Mouse (Mus musculus): Measurements from ENCODE around the gene B4galt5. TPM values are rescaled to one million over a fixed set of nuclear protein-coding genes. Genes with fewer than 3 reads are reported as not detected.

B4galt5 gene
- polyA plus RNA-seq, 1 experiment, result 30.5 TPM

DNA sequence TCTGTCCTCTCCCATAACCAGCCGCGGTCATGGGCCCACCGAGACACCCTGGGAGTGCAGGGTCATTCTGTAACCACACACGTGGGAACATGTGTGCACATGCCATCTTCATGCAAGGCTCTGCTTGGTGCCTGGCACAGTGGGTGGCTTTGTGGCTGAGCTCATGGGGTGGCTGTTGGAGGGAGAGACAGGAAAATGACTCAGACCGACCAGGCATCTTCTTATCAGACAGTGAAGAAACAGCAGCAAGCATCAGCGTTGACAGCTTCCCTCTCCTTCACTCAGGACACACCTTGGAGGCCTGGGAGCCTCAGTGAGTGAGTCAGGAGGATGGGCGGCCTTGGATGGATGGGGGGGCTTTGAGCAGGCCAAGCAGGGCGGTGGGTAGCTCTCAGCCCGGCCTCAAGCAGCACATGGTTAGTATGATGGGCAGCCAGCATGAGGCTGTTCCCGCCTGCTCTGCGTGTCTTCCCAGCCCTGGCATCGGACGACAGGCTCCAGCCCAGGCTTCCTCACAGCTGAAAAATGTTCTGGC is 75.7 kb downstream of the B4galt5 start:
- TF ChIP-seq POLR2A (IDR thresholded peaks at IDR 0.05; ENCODE audit: insufficient read depth, low read length) (no peak), EP300 (IDR thresholded peaks at IDR 0.05; ENCODE audit: insufficient read depth, low read depth, low read length) (no peak), CTCF (IDR thresholded peaks at IDR 0.05; ENCODE audit: low read depth, low read length) (no peak)

DNA sequence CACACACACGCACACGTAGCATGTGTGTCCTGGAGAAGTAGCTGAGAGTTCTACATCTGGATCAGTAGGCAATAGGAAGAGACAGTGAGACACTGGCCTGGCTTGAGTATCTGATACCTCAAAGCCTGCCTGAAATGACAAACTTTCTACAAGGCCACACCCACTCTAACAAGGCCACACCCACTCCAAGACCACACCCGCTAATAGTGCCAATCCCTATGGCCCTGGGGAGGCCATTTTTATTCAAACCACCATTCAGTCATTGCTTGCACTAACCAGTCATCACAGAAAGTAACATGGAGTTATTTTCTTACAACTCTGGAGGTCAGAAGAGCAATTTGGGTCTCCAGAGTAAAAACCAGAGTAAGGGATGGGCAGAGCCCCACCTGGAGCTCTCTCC is 76.3 kb downstream of the B4galt5 start:
- no peaks in the 10 kb centered on the region for H3K9me3 ChIP-seq (replicated peaks; ENCODE audit: control insufficient read depth, insufficient read depth, low read length, poor library complexity, severe bottlenecking)
- TF ChIP-seq POLR2A (IDR thresholded peaks at IDR 0.05; ENCODE audit: insufficient read depth, low read length) (no peak), CTCF (IDR thresholded peaks at IDR 0.05; ENCODE audit: low read depth, low read length) (no peak), EP300 (IDR thresholded peaks at IDR 0.05; ENCODE audit: insufficient read depth, low read depth, low read length) (no peak)
- no peaks in the 10 kb centered on the region for H3K4me1 ChIP-seq (ENCODE audit: control insufficient read depth, insufficient read depth, low read length)
- no peak overlapping the region for H3K9ac ChIP-seq (ENCODE audit: low read depth, poor library complexity, severe bottlenecking)
- H3K27me3 ChIP-seq (ENCODE audit: control insufficient read depth, insufficient read depth, low read length, poor library complexity, severe bottlenecking), result no peaks in the 10 kb centered on the region
- H3K27ac ChIP-seq (ENCODE audit: insufficient read depth, low read length), result no peak overlapping the region
- no peak overlapping the region for H3K4me3 ChIP-seq (ENCODE audit: low read depth, low read length)
- no peaks in the 10 kb centered on the region for H3K36me3 ChIP-seq (ENCODE audit: control insufficient read depth, insufficient read depth, low read length, poor library complexity, severe bottlenecking)

More for the DNA sequence above, 75.7 kb downstream of the B4galt5 start:
- Histone ChIP-seq H3K4me3 (ENCODE audit: low read depth, low read length) (no peak overlapping the region), H3K4me1 (ENCODE audit: control insufficient read depth, insufficient read depth, low read length) (no peaks in the 10 kb centered on the region), H3K27ac (ENCODE audit: insufficient read depth, low read length) (no peak overlapping the region), H3K9me3 (replicated peaks; ENCODE audit: control insufficient read depth, insufficient read depth, low read length, poor library complexity, severe bottlenecking) (no peaks in the 10 kb centered on the region), H3K36me3 (ENCODE audit: control insufficient read depth, insufficient read depth, low read length, poor library complexity, severe bottlenecking) (no peaks in the 10 kb centered on the region), H3K9ac (ENCODE audit: low read depth, poor library complexity, severe bottlenecking) (no peak overlapping the region), H3K27me3 (ENCODE audit: control insufficient read depth, insufficient read depth, low read length, poor library complexity, severe bottlenecking) (no peaks in the 10 kb centered on the region)

DNA sequence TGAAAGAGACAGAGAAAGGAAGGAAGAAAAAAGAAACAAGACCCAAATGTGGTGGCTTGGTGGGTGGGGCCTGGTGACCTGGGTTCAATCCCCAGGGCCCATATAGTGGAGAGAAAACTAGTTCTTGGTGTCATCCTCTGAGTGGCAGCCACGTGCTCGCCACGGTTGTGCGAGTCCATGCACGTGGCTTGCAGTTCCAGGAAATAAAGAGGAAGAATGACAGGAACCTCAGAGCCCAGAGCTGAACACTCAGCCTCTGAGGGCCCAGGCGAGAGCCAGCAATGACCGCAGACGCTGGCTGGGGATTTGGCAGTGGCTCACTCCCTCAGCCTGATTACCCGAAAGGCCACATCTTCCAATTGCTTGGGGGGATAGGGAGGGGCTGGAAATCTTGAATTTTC is 77.9 kb downstream of the B4galt5 start:
- H3K4me3 ChIP-seq (ENCODE audit: low read depth, low read length), result no peak overlapping the region
- no peak overlapping the region for H3K9ac ChIP-seq (ENCODE audit: low read depth, poor library complexity, severe bottlenecking)
- no peaks in the 10 kb centered on the region for H3K27me3 ChIP-seq (ENCODE audit: control insufficient read depth, insufficient read depth, low read length, poor library complexity, severe bottlenecking)
- H3K4me1 ChIP-seq (ENCODE audit: control insufficient read depth, insufficient read depth, low read length), result no peaks in the 10 kb centered on the region
- no peak overlapping the region for H3K27ac ChIP-seq (ENCODE audit: insufficient read depth, low read length)
- H3K9me3 ChIP-seq (replicated peaks; ENCODE audit: control insufficient read depth, insufficient read depth, low read length, poor library complexity, severe bottlenecking), result no peaks in the 10 kb centered on the region
- H3K36me3 ChIP-seq (ENCODE audit: control insufficient read depth, insufficient read depth, low read length, poor library complexity, severe bottlenecking), result no peaks in the 10 kb centered on the region
- TF ChIP-seq CTCF (IDR thresholded peaks at IDR 0.05; ENCODE audit: low read depth, low read length) (no peak), POLR2A (IDR thresholded peaks at IDR 0.05; ENCODE audit: insufficient read depth, low read length) (no peak), EP300 (IDR thresholded peaks at IDR 0.05; ENCODE audit: insufficient read depth, low read depth, low read length) (no peak)

DNA sequence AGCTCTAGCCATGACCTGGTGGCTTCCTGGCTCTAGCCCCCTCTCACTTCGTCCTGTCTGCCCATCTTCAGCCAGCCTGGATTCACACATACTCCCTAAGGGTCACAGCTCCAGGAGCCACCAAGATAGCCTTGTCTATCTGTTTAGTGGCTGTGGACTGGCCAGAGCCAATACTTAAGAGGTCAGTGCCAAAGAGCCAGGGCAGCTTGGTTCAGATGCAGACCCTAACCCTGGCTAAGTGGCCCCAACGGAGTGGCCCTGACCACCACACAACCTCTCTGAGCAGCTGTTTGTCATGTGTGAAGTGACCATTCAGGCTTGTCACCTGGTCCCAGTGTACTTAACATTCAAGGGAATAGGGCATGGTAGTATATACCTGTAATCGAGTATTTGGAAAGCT is 78.5 kb downstream of the B4galt5 start:
- Histone ChIP-seq H3K4me1 (ENCODE audit: control insufficient read depth, insufficient read depth, low read length) (no peaks in the 10 kb centered on the region), H3K4me3 (ENCODE audit: low read depth, low read length) (no peak overlapping the region)
- TF ChIP-seq POLR2A (IDR thresholded peaks at IDR 0.05; ENCODE audit: insufficient read depth, low read length) (no peak), CTCF (IDR thresholded peaks at IDR 0.05; ENCODE audit: low read depth, low read length) (no peak), EP300 (IDR thresholded peaks at IDR 0.05; ENCODE audit: insufficient read depth, low read depth, low read length) (no peak)

DNA sequence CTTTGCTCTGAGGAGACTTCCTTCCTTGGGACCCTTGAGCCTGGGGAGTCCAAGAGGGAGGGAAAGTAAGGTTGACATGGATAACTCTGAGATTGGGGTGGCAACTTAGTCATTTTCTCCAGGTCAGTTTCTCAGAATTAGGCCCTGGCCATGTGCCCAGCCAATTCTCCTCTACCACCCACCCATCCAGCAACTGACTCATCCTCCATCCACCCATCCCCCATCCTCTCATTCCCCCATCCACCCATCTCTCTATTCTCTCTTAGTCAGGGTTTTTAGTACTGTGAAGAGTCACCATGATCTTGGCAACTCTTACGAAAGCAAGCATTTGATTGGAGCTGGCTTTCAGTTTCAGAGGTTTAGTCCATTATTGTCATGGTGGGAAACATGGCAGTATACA is 80.3 kb downstream of the B4galt5 start:
- Histone ChIP-seq H3K4me3 (ENCODE audit: low read depth, low read length) (no peak overlapping the region), H3K9me3 (replicated peaks; ENCODE audit: control insufficient read depth, insufficient read depth, low read length, poor library complexity, severe bottlenecking) (no peaks in the 10 kb centered on the region), H3K36me3 (ENCODE audit: control insufficient read depth, insufficient read depth, low read length, poor library complexity, severe bottlenecking) (no peaks in the 10 kb centered on the region), H3K27me3 (ENCODE audit: control insufficient read depth, insufficient read depth, low read length, poor library complexity, severe bottlenecking) (no peaks in the 10 kb centered on the region), H3K9ac (ENCODE audit: low read depth, poor library complexity, severe bottlenecking) (no peak overlapping the region), H3K27ac (ENCODE audit: insufficient read depth, low read length) (no peak overlapping the region), H3K4me1 (ENCODE audit: control insufficient read depth, insufficient read depth, low read length) (no peaks in the 10 kb centered on the region)
- TF ChIP-seq CTCF (IDR thresholded peaks at IDR 0.05; ENCODE audit: low read depth, low read length) (no peak), POLR2A (IDR thresholded peaks at IDR 0.05; ENCODE audit: insufficient read depth, low read length) (no peak), EP300 (IDR thresholded peaks at IDR 0.05; ENCODE audit: insufficient read depth, low read depth, low read length) (no peak)

More for the DNA sequence above, 78.5 kb downstream of the B4galt5 start:
- no peaks in the 10 kb centered on the region for H3K27me3 ChIP-seq (ENCODE audit: control insufficient read depth, insufficient read depth, low read length, poor library complexity, severe bottlenecking)
- H3K36me3 ChIP-seq (ENCODE audit: control insufficient read depth, insufficient read depth, low read length, poor library complexity, severe bottlenecking), result no peaks in the 10 kb centered on the region
- no peaks in the 10 kb centered on the region for H3K9me3 ChIP-seq (replicated peaks; ENCODE audit: control insufficient read depth, insufficient read depth, low read length, poor library complexity, severe bottlenecking)
- no peak overlapping the region for H3K27ac ChIP-seq (ENCODE audit: insufficient read depth, low read length)
- no peak overlapping the region for H3K9ac ChIP-seq (ENCODE audit: low read depth, poor library complexity, severe bottlenecking)

DNA sequence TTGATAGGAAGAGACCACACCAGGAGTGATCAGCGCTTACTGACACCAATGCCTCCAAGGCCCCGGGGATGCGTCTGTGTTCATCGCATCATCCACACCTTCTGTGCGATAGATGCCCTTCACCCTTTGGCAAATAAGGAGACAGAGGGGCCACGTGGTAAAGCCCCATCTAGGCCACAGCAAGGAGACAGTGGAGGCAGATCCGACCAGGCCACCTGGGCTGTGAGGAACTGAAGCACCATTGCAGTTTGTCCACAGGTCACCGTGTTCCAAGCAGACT is 80.6 kb downstream of the B4galt5 start:
- Histone ChIP-seq H3K9ac (ENCODE audit: low read depth, poor library complexity, severe bottlenecking) (no peak overlapping the region), H3K9me3 (replicated peaks; ENCODE audit: control insufficient read depth, insufficient read depth, low read length, poor library complexity, severe bottlenecking) (no peaks in the 10 kb centered on the region), H3K4me1 (ENCODE audit: control insufficient read depth, insufficient read depth, low read length) (no peaks in the 10 kb centered on the region), H3K36me3 (ENCODE audit: control insufficient read depth, insufficient read depth, low read length, poor library complexity, severe bottlenecking) (no peaks in the 10 kb centered on the region), H3K27me3 (ENCODE audit: control insufficient read depth, insufficient read depth, low read length, poor library complexity, severe bottlenecking) (no peaks in the 10 kb centered on the region), H3K27ac (ENCODE audit: insufficient read depth, low read length) (no peak overlapping the region), H3K4me3 (ENCODE audit: low read depth, low read length) (no peak overlapping the region)
- TF ChIP-seq EP300 (IDR thresholded peaks at IDR 0.05; ENCODE audit: insufficient read depth, low read depth, low read length), result no peak
- no peak for TF ChIP-seq POLR2A (IDR thresholded peaks at IDR 0.05; ENCODE audit: insufficient read depth, low read length)
- TF ChIP-seq CTCF (IDR thresholded peaks at IDR 0.05; ENCODE audit: low read depth, low read length), result no peak

All from ES-Bruce4 (cell line).